Mouse (Mus musculus) megakaryocyte, embryonic 14.5 days (primary cell): Measurements from ENCODE around the gene Cd3d.

ENCODE experiments used
- FLI1 ChIP-seq: IDR thresholded peaks from 2 replicates; pipeline ENCODE4 v1.6.1; 2012; ENCODE audit warnings: low read length, inconsistent platforms, mixed read lengths
- GATA1 ChIP-seq: IDR thresholded peaks from 3 replicates; pipeline ENCODE4 v1.6.1; 2012; ENCODE audit warnings: mixed read lengths, low read length, inconsistent platforms, borderline replicate concordance

GRCm38 (mm10) chr9:44983001-44983400 is 1.4 kb downstream of the Cd3d start:
- TF ChIP-seq GATA1 (no peak), FLI1 (no peak)
